Mouse (Mus musculus) ovary, adult 18-20 months (tissue): ENCODE measurements around the gene Tnfsf13.
A peak's percentile ranks its signal among the peaks of the same experiment; 100 is the strongest.
"Not testable (repeated sequence)": the region's sequence is repeated elsewhere in the genome, so short reads cannot be mapped to it uniquely, and the experiment has no call there.

Experiments used
- DNase-seq: peaks from one replicate; pipeline ENCODE4 v3.0.0; 2022; ENCODE audit warnings: low spot score, mixed read lengths

Tnfsf13 gene

DNA sequence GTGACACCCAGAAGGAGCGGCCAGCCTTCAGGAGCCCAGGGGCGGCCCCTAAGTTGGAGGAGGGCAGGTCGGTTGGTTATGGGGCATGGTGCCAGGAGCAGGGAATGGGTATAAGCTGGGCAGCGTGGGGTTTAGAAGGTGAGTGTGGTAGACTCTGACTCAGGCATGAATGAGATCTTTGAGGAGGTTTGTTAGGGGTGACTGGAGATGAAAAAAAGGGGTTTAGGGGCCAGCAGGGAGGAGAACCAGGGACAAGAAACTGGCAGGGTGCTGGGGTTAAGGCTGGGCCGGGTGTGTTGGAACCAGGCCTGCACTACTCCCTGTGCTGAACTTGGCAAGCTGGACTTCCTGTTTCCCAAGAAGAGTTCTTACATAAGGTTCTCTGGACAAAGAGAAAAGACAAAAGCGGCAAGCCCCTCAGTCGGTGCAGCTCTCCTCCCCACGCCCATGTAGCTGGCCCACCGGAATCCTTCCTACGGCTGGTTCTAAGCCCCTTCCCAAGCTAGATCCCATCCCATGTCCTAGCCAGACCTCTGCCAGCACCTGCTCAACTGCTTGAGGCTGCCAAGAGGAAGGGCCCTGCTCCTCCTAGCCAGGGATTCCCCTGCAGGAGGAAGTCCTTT is at the start of gene Tnfsf13:
Gene Tnfsf13 (minus strand): TSS at position 259 of the 623 bp plus-strand sequence.
- DNase-seq: peak; percentile 78

- not testable (repeated sequence) for DNase-seq
Measured at GRCm38 (mm10) chr11:69731408-69731807, 45.8 kb upstream of the Tnfsf13 start.

- DNase-seq: no peak
Measured at GRCm38 (mm10) chr11:69729063-69729462, 43.5 kb upstream of the Tnfsf13 start.

GRCm38 (mm10) chr11:69725951-69726350 is 40.4 kb upstream of the Tnfsf13 start:
- no peak for DNase-seq

DNA sequence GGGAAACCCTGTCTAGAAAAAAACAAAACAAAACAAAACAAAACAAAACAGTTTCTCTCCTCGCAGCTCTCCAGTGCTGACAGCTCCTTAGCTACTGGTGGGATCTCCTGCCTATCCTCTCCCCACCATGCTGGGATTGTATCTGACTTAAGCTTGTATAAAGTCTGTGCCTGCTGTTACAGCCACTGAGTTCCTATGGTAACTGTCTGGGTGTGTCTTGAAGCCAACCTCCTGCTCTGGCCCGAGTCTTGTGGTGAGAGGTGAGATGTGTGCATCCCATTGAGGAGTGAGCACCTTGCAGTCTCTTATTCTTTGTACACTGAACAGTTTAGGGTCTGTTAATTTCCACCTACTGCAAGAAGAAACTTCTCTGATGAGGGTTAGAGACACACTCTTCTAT is 37.5 kb upstream of the Tnfsf13 start:
- DNase-seq: no peak

GRCm38 (mm10) chr11:69720852-69721251 is 35.3 kb upstream of the Tnfsf13 start:
- no peak for DNase-seq

DNA sequence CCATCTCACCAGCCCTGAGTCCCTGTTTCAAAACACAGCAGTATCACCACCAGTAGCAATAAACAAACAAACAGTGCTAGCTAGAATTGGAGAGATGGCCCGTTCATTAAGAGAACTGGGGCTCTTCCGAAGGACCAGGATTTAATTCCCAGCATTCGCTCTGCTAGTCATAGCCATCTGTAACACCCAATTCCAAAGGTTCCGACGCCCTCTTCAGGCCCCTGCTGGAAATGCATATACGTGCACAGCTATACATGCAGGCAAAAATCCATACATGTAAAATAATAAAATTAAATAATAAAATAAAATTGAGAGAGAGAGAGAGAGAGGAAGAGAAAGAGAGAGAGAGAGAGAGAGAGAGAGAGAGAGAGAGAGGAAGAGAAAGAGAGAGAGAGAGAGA is 33.8 kb upstream of the Tnfsf13 start:
- DNase-seq: no peak

DNA sequence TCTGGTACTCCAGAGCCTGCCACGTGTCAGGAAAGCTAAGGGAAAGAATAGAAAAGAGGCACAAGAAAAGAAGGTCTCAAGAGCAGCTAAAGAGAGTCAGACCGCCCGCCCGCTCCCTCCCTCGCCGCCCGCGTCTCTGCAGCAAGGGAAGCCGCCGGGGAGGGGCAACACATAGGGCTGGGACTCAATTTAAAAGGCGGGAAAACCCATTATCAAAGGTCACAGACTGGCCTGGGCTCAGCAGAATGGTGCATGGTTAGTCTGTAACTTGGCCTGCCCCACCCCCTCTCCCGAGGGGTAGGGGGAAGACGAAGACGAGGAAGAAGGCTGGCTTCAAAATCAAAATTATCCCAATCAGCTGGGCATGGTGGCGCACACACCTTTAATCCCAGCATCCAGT is 33.1 kb upstream of the Tnfsf13 start:
- DNase-seq: no peak

GRCm38 (mm10) chr11:69716953-69717352 is 31.4 kb upstream of the Tnfsf13 start:
- DNase-seq: no peak

DNA sequence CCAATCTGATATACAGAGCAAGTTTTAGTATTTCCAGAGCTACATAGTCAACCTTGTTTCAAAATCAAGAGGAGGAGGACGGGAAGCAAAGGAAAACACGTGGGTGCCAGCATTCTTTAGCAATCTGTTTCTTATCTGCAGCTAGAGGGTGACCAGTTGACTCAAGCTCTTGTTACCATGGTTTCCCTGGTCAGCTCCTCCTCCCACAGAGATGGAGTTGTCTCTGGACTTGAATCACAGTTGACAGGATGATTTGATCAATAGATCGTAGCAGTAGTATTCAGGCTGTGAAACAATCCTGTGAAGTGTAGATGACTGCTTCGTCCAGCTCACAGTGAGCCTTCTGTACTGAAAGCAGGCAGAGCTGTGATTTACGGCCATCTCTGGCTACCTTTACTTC is 30.3 kb upstream of the Tnfsf13 start:
- DNase-seq: peak; percentile 72

DNA sequence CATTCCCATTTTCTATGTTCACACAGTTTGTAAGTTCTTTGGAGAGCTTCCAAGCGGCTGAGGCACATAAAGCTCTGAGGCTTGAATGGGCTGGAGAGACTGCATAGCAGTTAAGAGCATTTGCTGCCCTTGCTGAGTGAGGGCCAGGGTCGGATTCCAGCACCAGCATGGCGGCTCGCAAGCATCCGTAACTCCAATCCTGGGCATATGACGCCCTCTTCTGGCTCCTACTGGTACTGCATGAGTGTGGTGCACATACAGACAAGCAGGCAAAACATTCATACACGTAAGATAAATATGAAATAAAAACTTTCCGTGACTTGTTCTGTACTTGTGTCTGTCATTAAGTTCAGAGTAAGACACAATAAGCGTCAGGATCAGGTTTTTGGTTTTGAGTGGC is 29.9 kb upstream of the Tnfsf13 start:
- DNase-seq: no peak

- no peak for DNase-seq
Measured at GRCm38 (mm10) chr11:69714636-69715329, 29.2 kb upstream of the Tnfsf13 start.

- no peak for DNase-seq
Measured at GRCm38 (mm10) chr11:69712954-69713672, 27.5 kb upstream of the Tnfsf13 start.

DNA sequence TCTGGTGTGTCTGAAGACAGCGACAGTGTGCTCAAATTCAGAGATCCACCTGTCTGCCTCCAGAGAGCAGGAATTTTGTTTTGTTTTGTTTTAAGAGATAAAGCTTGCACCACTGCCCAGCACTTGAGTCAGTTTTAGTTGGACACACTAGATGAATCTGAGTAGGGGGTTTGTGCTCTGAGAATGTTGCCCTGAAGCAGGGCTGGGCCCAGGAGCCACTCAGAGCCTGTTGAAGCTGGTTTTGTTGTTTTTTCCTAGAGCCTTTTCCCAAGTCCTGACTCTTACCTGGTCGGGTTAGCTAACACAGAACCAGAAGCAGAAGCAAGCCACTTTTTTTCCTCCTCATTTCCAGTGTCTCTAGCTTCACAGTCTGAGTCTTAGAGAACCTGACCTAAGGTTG is 25.5 kb upstream of the Tnfsf13 start:
- no peak for DNase-seq

DNA sequence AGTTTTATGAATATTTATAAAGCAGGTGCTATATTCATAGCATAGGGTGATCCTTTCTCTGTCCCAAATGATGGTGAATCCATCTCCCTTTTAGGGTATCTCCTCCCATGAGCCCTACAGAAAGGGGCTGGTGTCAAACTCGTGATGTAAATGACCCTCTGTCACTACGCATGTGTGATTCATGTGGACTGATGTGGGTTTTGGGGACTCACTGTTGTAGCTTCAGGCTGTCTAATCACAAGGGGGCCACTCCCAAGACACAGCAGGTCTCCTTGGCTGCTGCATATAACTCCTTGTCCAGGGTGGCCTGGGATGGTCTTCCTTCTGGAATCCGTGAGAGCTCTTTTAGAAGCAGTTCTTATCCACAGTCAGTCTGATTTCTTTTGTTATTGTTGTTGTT is 24.9 kb upstream of the Tnfsf13 start:
- DNase-seq: no peak

DNA sequence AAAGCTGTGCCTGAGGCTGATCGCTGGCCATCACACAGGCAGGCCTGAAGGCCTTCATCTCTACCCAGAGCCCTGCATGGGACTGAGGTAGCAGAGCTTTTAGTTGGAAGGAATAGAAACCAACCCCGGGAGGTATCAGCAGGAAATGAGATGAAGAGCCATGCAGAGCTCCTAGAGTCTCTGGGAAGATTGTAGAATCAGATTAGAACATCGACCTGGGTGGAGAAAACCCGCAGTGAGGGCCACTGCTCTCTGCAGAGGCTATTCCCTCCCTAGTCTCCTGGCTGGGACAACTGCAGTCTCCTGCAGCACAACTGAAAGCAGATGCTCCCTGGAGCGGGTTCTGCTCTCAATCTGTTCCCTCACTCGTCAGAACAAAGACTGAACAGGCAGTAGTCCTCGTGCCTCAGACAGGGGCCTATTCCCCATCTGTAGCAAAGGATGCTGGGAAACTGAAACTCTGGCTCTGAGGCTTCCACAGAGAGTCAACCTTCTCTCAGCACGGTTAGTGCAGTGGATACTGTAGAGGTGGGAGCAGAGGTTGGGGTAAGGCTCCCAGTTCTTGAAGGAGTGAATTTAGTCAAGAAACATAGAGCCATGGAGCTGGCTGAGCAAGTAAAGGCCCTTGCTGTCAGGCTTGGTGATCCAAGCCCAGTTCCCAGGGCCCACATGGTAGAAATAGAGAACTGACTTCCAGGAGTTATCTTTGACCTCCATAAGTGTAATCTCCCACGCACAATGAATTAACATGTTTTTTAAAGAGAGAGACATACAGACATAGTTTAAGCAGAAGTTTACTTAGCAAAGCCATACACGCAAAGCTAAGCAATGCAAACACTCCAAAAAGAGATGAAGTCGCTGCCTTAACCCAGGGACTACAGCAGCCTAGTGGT is 24.2 kb upstream of the Tnfsf13 start:
- no peak for DNase-seq

- no peak for DNase-seq
Measured at GRCm38 (mm10) chr11:69708614-69709265, 23.2 kb upstream of the Tnfsf13 start.

DNA sequence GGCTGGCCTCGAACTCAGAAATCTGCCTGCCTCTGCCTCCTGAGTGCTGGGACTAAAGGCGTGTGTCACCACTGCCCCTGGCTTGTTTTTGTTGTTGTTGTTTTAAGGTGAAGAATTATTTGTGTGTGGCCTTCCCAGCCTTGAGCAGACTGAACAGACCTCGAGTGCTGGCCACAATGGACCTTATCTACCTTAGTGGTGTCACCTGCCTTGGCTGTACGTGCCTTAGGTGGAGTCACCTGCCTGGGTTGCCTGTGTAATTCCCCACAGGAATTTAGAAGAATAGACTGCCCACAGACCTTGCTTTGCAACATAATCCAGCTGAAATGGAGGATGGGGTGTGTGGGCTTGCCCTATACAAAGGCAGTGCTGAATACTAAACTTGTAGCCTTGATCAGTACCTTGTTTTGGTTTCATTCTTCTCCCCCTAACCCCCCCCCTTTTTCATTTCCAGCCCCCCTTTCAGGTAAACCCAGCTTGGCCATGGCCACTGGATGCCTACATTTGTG is 22.3 kb upstream of the Tnfsf13 start:
- no peak for DNase-seq

GRCm38 (mm10) chr11:69707480-69707847 is 21.9 kb upstream of the Tnfsf13 start:
- DNase-seq: no peak

- DNase-seq: peak; percentile 74
Measured at GRCm38 (mm10) chr11:69706775-69707479, 21.3 kb upstream of the Tnfsf13 start.

DNA sequence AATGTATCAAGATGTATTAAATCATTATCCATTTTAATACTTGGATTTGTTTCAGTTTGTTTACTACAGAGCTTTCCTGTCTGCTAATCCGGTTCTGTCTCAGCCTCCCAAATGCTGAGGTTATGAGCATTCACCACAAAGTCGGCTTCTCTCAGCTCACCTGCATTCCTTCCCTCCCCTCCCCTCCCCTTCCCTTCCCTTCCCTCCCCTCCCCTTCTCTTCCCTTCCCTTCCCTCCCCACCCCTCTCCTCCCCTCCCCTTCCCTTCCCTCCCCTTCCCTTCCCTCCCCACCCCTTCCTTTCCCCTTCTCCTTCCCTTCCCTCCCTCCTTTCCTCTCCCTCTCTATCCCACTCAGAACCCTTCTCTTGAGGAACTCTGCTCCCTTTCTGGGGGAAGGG is 19.0 kb upstream of the Tnfsf13 start:
- no peak for DNase-seq
